Mouse (Mus musculus) left cerebral cortex, adult 18-20 months (tissue): ENCODE data around the gene Llph. TPM values are rescaled to one million over a fixed set of nuclear protein-coding genes. Genes with fewer than 3 reads are reported as not detected.

Experiments used
- DNase-seq, 2 experiments: peaks; one replicate each; pipeline ENCODE4 v3.0.0; 2021 to 2022; ENCODE audit warnings: low spot score in 2 of 2, mixed read lengths in 1 of 2
- total RNA-seq, 2 experiments: library from RNA; stranded (reverse); gene quantifications; 2 replicates each; pipeline ENCODE4 v1.2.3; 2021

The Llph gene
- total RNA-seq, 2 experiments from 2014 or later = 20.0 to 22.2 TPM

GRCm38 (mm10) chr10:120272270-120272883 lies 45.5 kb downstream of the Llph start:
- DNase-seq = no peak

GRCm38 (mm10) chr10:120273335-120273734 lies 46.5 kb downstream of the Llph start:
- no peak for DNase-seq

GRCm38 (mm10) chr10:120279482-120280128 lies 52.7 kb downstream of the Llph start:
- DNase-seq = no peak

- DNase-seq = no peak
Observed at GRCm38 (mm10) chr10:120280375-120280774, 53.5 kb downstream of the Llph start.

- DNase-seq = no peak
Observed at GRCm38 (mm10) chr10:120281700-120282099, 54.8 kb downstream of the Llph start.

Other genes starting within 250 kb of the Llph start
- gene Helb, start 114.1 kb upstream of the Llph start, total RNA-seq = 1 to 10 TPM; 2.7 to 3.0 TPM
- 10 to 100 TPM; 59.8 to 65.0 TPM for gene Tmbim4, start 25.5 kb upstream of the Llph start, total RNA-seq
- 1 to 10 TPM in 1 of 2 experiments, under 1 TPM in 1; 0.79 to 1.2 TPM for gene Irak3, start 24.9 kb upstream of the Llph start, total RNA-seq
- under 1 TPM; 0.09 to 0.16 TPM for gene Hmga2, start 249.4 kb downstream of the Llph start, total RNA-seq